In the genomic region with DNA sequence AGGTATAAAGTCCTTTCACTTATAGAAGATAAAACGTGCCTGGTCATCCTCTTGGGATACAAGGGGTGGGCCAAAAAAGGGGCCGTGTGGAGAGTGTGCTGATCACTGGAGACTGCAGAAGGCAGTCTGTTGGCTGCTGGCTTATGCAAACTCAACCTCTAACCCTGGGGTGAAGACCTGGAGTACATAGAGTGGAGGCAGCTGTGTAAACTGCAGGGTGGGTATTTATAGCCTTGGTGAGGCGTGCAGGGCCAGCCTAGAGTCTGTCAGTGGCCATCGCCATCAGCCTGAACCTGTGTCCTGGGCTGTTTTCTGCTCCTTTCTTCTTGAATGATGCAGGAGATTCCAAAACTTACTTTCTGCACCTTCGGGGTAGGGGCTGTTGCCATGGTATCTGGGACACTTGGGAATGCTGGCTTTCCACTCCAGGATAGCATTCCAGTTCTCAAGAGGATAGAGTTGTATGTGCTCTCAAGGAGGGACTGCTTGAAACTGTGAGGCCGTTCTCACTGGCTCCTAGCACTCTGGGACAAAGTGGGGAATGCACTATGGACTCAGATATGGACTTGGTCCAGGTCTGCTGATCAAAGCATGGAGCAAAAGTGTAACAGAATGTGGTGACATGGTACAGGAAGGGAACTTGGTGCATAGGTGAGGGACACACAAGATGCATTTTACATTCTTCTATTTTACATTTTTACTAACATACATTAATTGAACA, we compare ENCODE assay signal across 9 mouse cellular contexts.
DNase-seq lines count a peak whose midpoint lies in the region; ATAC-seq and TF ChIP-seq lines count a peak whose summit lies in the region.
"Had no signal": no experiment of that assay in that cellular context is flagged by ENCODE, and none has a peak within 500 bp of the region (broad histone marks: within the 10 kb centered on the region; RNA-seq: fewer than 3 reads in every experiment).

No protein-coding gene starts in this region.

- no peak overlapping the region for H3K4me3 ChIP-seq in intestine, embryonic 16.5 days (ENCODE audit: low read length)
- H3K4me3 ChIP-seq in liver, postnatal 0 days (ENCODE audit: low read depth, low read length): no peak overlapping the region

- no peaks in the 10 kb centered on the region for H3K27me3 ChIP-seq in intestine, embryonic 16.5 days (replicated peaks; ENCODE audit: control insufficient read depth, insufficient read depth, low read length)
- H3K27me3 ChIP-seq in liver, postnatal 0 days (ENCODE audit: insufficient read depth, low read length): no peaks in the 10 kb centered on the region

- intact Hi-C loops in gastrocnemius, postnatal 36 days (cut with DNase I): no loop called here

- TF ChIP-seq CTCF in liver, postnatal 0 days (IDR thresholded peaks at IDR 0.05; ENCODE audit: low read depth): no peak

- no peak for TF ChIP-seq EP300 in liver, postnatal 0 days (IDR thresholded peaks at IDR 0.05; ENCODE audit: low read depth)

- no peak overlapping the region for H3K9ac ChIP-seq in intestine, embryonic 16.5 days (ENCODE audit: low read depth, low read length)
- H3K9ac ChIP-seq in liver, postnatal 0 days (replicated peaks): no peak overlapping the region

- no peak overlapping the region for H3K4me2 ChIP-seq in intestine, embryonic 16.5 days (ENCODE audit: low read depth, low read length)
- H3K4me2 ChIP-seq in liver, postnatal 0 days (ENCODE audit: low read depth, low read length): no peak overlapping the region; the same call in 1 of the 2 replicates

- peak; percentile 2 for DNase-seq in R1 (ENCODE audit: low read depth, low spot score)
- DNase-seq in embryo, embryonic 11 days: peak; percentile 63
- DNase-seq in liver, postnatal 0 days: peak; percentile 24
- no peak for DNase-seq in cerebellum, adult 11-12 months
- no peak for DNase-seq in gastrocnemius, postnatal 36 days
- no peak for DNase-seq in left cerebral cortex, adult 9 months (ENCODE audit: low spot score in 2 of 2)
- no peak for DNase-seq in adrenal gland, adult 18-20 months (ENCODE audit: low spot score in 2 of 2)

- peaks cover 21% of the 10 kb centered on the region for H3K4me1 ChIP-seq in intestine, embryonic 16.5 days (ENCODE audit: control insufficient read depth, insufficient read depth, low read length)
- peaks cover 19% of the 10 kb centered on the region for H3K4me1 ChIP-seq in liver, postnatal 0 days (ENCODE audit: insufficient read depth)

- ATAC-seq in intestine, embryonic 16.5 days: peak; percentile 92
- peak; percentile 88 for ATAC-seq in liver, postnatal 0 days

- 31% methylated on average over 6 of the region's 6 CpGs for WGBS in intestine, embryonic 16.5 days
- WGBS in liver, postnatal 0 days (ENCODE audit: insufficient replicate concordance): 52% methylated on average over 6 of the region's 6 CpGs

- H3K9me3 ChIP-seq in intestine, embryonic 16.5 days (ENCODE audit: control insufficient read depth, low read length): no peaks in the 10 kb centered on the region
- H3K9me3 ChIP-seq in liver, postnatal 0 days (ENCODE audit: low read length): no peaks in the 10 kb centered on the region

- no peaks in the 10 kb centered on the region for H3K36me3 ChIP-seq in intestine, embryonic 16.5 days (ENCODE audit: control insufficient read depth, insufficient read depth, low read length)
- H3K36me3 ChIP-seq in liver, postnatal 0 days (replicated peaks; ENCODE audit: insufficient read depth, low read length): no peaks in the 10 kb centered on the region

- no peak overlapping the region for H3K27ac ChIP-seq in intestine, embryonic 16.5 days (ENCODE audit: low read length)
- H3K27ac ChIP-seq in liver, postnatal 0 days (ENCODE audit: low read depth): peak overlapping the region; percentile 52
- H3K27ac ChIP-seq: macrophage had no signal

Comparison
In these comparisons a context has a peak if more than half of its experiments do, and no peak if none do; other contexts are left out.
1. DNase-seq: peak in R1 (single experiment), embryo, embryonic 11 days (single experiment) and liver, postnatal 0 days (single experiment); none in cerebellum, adult 11-12 months (single experiment), gastrocnemius, postnatal 36 days (0 of 2), left cerebral cortex, adult 9 months (0 of 2) and adrenal gland, adult 18-20 months (0 of 2).